Mouse (Mus musculus) B cell, adult 2 months (primary cell): ENCODE measurements at regions not wholly inside any gene's neighbourhood (a gene's known extent, or its start where the extent isn't known, plus 50 kb on each side); places are given as distances from the start of the nearest gene placed in this dataset.

Experiments
- DNase-seq, 2 experiments: peaks; one replicate each; pipeline ENCODE4 v3.0.0; 2022

DNA sequence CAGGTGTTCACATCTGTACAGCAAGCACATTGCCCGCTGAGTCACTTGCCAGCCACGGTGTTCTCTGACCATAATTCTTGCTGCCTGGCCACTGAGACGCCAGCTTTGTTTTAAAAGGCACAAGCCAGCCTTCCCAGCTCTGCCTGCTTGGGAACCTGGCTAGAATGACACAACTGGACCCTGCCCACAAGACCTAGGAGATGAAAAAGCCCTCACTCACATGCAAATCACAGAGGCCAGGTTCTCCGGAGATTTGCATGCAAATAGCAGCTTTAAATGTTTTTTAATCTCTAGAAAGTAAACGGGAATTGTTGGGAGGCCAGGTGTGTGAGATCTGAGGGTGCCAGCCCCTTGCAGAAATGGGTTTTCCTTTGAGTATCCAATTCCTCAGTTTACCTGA, 71.9 kb downstream of the 1810010D01Rik start:
- no peak for DNase-seq

DNA sequence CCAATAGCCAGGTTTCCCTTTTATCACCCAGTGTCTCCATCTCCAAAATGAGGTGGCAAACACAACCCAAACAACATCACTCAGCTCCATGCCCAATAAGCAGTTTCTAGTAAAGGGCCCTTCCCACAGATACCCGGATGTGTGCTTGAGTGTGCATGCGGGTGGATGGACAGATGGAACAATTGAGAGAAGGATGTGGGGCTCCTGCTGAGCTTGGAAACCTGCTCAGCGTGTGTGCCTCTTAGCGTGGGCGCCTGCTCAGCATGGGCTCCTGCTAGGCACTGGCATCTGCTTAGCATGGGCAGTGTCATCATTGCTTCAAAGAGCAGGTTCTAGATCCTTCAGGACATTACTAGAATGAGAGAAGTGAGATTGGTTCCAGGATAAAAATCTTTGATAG, 75.4 kb downstream of the 1810010D01Rik start:
- no peak for DNase-seq

GRCm38 (mm10) chr7:145131438-145132159, 76.3 kb downstream of the 1810010D01Rik start:
- DNase-seq: peak in 1 of 2 experiments; percentile 25

DNA sequence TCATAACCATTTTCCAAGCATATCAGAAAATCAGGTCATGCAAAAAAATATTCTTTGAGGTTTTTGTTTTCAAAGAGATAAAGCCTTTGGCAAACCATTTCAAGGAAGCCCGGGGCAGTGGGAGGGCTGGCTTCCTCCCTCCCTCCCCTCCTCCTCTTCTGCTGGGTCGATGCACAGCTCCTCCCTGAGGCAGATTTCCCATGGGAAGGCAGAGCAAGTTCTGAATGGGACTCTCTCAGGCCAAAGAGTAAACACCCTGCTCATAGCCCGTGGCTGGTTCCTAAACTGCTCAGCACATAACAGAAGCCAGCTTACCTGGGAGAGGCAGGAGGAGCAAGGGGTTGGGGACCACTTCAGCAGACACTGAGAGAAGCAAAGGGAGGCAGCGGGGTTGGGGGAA, 77.9 kb downstream of the 1810010D01Rik start:
- DNase-seq: no peak

DNA sequence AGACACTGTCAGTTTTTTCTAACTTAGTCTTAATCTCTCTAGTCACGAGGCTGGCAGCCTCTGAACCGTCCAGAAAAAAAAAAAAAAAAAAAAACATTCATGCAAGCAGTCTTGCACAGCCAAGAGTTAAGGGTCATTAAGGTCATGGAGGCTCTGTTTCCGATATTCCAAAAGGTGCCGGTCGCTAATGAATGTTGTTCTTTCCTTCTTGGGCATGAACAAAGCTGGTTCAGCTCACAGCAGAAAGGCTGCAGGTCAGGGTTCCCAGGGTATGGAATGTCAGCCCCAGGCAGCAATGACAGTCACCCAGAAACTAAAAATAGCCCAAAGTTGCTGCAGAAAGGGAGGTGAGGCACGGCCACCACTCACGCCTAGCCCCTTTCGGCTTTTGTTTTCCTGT, 80.3 kb downstream of the 1810010D01Rik start:
- no peak for DNase-seq

DNA sequence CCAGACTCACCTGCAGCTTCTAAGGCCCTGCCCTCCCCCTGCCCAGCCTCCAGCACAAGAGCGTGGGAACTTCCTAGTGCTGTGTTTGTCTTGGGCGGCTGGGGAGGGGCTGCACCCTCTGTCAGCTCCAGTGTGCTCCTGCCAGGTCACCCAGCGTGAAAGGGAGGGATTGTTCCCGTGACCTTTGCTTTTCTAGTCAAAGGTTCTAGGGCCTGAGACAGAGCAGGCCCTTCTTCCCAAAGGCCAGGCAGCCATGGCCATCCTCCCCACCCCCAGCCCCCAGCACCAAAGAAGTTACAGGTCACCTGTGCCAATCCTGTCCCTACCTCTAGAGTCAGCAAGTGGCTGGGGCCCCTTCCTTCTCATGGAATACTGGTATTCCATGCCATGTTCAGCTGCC, 80.7 kb downstream of the 1810010D01Rik start:
- DNase-seq: no peak

GRCm38 (mm10) chr7:145123996-145124601, 83.8 kb downstream of the 1810010D01Rik start:
- DNase-seq: no peak

DNA sequence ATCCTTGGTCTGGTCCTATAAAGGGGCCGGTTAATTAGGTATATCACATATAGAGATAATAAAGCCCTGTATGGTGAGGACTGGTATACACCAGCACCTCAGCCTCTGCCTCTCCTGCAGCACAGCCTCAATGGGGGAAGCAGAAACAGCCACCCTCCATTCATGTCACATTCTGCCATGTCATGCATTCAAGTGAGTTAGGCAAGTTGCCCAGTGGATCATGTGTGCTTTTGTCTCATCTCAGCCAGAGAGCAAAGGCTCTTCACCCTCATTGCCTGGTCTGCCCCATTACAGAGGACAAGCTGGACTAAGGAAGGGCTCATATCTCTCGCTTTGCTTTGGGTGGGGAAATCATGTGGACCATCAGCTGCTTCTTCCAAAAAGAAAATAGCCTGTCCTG, 85.4 kb downstream of the 1810010D01Rik start:
- no peak for DNase-seq

DNA sequence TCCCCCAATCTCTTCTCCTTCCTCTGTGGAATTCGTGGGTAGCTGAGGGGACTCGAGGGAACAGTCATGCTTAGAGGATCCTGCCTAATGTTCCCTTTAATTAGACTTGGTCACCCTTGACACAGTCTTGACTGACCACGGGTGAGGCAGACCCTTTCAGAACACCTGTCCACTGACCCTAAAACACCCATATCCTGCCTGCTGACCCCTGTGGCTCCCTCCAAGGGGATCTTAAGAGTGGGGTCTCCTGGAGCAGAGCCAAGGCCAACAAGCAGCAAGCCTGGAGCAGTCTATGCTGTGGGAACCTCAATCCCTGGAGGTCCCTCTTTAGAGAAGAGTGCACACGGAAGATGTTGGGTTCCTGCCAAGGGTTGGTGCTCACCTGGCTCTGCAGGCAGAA, 89.5 kb downstream of the 1810010D01Rik start:
- no peak for DNase-seq

GRCm38 (mm10) chr7:145114660-145115059, 93.3 kb downstream of the 1810010D01Rik start:
- DNase-seq: peak; percentile 33 to 37

- no peak for DNase-seq
Observed at GRCm38 (mm10) chr7:145114145-145114544, 93.8 kb downstream of the 1810010D01Rik start.

GRCm38 (mm10) chr7:145112887-145113531, 94.9 kb downstream of the 1810010D01Rik start:
- DNase-seq: no peak

DNA sequence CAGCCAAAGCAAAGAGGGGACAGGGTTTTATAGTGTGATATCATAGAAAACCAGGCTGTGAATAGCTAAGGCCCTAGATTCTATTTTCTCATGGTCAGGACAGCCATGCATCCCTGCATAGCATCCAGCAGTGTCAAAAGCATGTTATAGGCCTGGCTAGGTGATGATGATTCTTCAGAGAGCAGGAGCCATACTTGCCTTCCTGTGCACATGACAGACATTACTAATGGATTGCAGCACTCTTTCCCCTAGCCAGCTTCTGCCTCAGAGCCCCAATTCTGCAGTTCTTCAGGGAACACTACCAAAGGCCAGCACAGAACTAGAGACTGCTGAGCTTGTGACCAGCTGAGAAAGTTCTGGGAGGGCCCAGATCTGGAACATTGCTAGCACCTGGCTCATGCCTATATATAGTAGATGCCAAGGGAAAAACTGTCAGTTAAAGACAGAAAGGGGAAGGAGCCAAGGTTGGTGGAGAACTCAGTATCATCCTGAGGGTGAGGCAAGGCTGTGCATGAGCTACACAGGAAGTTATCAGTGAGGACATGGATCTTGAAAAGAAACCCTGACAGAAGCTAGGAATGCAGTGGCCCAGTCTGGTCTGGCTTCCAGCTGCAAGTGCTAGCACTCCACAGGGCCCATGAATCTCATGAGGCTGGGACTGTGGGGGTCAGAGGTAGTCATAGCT, 95.6 kb downstream of the 1810010D01Rik start:
- peak; percentile 7 to 9 for DNase-seq

GRCm38 (mm10) chr7:145111252-145112131, 96.4 kb downstream of the 1810010D01Rik start:
- DNase-seq: peak; percentile 64 to 71

GRCm38 (mm10) chr7:145110657-145111251, 97.2 kb downstream of the 1810010D01Rik start:
- DNase-seq: peak; percentile 41 to 53

DNA sequence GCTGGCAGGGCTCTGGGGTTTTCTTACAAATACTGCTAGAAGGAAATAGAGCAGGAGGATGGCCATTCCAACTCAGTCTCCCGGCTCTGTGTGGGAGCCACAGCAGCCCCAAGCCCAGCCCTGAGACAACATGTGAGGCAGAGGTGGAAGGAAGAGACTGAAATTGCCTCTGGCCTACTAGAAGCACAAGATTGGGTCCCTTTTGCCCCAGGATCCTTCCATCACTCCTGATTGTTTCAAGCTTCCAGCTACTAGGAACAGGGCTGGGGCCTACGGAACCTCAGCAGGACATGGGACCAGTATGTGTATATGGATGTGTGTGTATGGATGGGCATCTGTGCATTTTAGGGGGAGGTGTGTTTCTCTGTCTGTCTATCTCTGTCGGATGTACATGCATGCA, 97.9 kb downstream of the 1810010D01Rik start:
- DNase-seq: no peak

DNA sequence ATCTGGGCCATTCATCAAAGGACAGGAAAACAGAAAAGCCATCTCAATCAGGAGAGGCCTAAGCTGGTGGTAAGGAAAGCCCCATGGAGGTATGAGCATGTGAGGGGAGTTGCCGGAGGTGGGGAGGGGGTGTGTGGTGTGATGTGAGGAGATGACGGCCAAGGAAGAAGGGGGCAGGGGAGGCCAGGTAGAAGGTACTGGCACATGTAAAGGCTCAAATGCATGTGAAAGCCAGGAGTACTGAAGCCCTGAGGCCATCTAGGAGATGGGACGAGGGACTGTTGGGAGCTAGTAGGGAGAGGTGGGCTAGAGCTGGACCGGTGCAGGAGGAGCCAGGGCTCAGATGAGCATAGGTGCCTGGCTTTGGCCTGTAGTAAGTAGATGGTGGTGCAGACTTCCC, 98.4 kb downstream of the 1810010D01Rik start:
- no peak for DNase-seq

- DNase-seq: no peak
Observed at GRCm38 (mm10) chr7:145108994-145109393, 98.9 kb downstream of the 1810010D01Rik start.

- no peak for DNase-seq
Observed at GRCm38 (mm10) chr7:145107575-145108170, 100.2 kb downstream of the 1810010D01Rik start.

- DNase-seq: no peak
Observed at GRCm38 (mm10) chr7:145106494-145106849, 101.4 kb downstream of the 1810010D01Rik start.

- no peak for DNase-seq
Observed at GRCm38 (mm10) chr7:145105831-145106493, 102.0 kb downstream of the 1810010D01Rik start.
